Mouse (Mus musculus) layer of hippocampus, adult 9-10 months (tissue): ENCODE measurements around the gene Atg10.
"Not testable (repeated sequence)": the region's sequence is repeated elsewhere in the genome, so short reads cannot be mapped to it uniquely, and the experiment has no call there.

Experiments used
- DNase-seq: peaks from one replicate; pipeline ENCODE4 v3.0.0; 2022; ENCODE audit warnings: low spot score

Gene Atg10

DNA sequence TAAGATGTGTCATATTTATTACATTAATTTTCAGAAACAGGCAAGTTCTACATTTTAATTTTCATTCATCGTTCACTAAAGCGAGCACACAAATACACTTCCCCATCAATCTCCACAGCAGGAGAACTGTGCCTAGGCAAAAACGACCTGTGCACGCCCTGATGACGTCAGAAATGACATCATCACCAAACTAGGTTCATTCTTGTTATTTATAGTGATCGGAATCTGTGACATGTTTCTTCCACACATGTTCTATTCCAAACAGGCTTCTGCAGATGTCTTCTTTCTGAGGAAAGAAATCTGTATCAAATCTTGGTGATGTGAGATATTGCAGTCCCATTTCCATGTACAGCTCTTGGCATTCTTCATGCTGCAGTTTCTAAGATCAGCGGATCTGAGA, 287.9 kb downstream of the Atg10 start:
- no peak for DNase-seq

DNA sequence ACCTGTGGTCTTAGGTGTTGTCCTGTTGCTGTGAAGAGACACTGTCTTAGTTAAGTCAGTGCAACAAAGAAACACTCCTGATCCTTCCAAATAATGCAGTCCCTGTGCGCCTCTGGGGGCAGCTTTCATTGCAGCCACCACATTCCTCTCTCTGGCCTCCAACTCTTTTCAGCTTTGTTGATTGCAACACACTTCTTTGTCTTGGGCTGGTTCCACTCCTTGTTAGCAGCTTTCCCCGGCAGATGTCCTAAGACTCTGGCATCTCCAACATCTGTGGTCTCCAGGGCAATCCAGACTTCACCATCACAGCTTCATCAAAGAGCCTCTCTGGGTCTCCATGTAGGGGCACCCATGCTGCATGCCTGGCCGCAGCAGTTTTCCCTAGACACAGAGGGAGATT, 290.5 kb downstream of the Atg10 start:
- no peak for DNase-seq

DNA sequence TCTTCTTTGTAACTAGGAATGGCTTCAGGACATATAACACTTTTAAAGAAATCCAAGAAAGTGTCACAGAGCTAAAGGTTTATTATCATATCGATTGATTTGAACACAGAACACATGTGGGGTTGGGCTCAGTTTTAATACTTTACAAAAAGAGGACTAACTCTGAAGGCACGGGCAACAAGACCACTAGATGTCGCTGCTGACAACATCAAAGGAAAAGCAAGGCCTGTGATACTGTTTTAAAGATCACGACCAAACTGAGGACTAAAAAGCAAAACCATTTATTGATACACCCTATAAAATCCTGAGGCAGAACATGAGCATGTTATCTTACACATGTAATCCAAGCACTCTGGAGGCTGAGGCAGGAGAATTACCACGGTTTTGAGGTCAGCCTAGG, 293.9 kb downstream of the Atg10 start:
- DNase-seq, result peak; percentile 87

DNA sequence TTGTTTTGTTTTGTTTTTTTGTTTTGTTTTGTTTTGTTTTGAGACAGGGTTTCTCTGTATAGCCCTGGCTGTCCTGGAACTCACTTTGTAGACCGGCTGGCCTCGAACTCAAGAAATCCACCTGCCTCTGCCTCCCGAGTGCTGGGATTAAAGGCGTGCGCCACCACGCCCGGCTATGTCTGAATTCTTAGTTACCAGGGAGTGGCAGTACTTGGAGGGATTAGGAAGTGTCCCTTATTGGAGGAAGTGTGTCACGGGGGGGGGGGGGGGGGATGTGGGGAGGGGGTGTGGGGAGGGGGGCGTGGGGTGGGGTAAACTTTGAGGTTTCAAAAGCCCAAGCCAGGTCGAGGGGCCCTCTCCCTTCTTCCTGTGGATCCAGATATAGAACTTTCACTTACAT, 295.5 kb downstream of the Atg10 start:
- not testable (repeated sequence) for DNase-seq

DNA sequence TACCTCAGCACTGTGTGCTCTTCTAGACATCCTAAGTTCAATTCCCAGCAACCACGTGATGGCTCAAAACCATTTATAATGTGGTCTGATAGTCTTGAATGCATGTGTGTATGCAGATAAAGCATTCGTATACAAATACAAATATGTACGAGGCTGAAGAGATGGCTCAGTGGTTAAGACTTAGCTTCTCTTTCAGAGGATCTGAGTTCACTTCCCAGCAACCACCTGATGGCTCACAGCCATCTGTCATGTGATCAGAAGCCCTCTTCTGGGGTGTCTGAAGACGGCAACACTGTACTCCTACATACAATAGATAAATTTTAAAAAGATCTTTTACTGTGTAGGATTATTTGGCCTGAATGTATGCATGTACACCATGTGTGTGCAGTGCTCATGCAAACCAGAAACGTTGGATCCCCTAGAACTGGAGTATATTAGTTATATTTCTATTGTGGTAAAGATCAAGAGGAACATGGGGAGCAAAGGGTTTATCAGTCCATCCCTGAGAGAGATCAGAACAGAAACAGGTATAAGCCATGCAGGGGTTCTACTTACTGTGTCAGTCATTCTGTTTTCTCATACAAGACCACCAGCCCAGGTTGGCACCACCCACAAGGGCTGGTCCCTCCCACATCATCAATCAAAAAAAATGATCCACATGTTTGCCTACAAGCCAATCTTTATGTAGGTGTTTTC, 296.7 kb downstream of the Atg10 start:
- DNase-seq, result no peak

DNA sequence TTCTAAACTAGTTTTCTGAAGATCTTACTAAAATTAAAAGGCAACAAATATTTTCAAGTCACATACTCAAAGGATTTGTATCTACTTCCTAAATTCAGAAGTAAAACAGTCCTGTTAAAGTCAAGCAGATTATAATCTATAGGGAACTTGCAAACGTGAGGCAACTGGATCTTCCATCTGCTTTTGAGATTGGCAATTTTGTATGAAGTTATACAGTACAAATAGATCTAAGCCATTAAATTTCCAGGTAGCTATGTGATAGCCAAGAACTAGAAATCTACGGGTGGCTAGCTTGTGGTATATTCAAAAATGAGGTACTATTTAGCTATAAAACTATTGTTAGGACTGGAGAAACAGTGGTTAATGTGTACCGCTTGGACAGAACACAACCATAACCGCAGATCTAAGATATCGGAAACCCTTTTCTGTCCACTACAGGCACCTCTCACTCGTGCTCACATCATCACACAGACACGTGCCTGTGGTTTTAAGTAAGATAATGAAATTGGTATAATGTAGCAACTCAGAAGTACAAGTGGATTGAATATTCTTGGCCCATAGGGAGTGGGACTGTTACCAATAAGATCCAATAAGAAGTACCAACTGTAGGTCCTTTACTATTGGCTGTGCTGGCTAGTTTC, 297.5 kb downstream of the Atg10 start:
- no peak for DNase-seq

DNA sequence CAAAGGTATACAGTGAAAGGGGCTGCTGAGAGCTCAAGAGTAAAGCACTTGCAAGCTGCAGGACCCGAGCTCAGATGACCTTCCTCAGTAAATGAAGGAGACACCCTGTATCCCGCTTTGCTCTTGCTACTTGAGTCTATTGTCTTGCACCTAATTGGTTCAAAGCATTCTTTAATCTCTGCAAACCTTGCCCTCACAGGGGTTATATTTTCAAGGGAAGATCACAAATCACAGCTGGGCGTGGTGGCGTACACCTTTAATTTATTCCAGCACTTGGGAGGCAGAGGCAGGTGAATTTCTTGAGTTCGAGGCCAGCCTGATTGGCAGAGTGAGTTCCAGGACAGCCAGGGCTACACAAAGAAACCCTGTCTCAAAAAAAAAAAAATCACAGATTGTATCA, 298.6 kb downstream of the Atg10 start:
- no peak for DNase-seq

DNA sequence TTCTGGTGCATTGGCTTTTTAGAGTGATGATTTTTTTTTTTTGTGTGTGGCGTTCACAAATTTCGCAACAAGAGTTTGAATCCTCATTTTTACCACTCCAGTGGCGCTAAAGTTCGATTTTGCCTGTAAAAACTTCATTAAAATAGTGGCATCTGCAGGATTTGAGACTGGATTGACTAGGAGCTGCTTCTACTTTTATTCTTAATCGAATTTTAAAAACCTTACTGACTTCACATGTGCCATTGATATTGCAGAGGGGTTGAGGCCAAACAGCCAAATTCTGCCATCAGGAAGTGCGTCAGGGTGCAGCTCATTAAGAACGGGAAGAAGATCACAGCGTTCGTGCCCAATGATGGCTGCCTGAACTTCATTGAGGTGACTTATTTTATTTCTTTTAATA, 299.7 kb downstream of the Atg10 start:
- DNase-seq, result no peak

DNA sequence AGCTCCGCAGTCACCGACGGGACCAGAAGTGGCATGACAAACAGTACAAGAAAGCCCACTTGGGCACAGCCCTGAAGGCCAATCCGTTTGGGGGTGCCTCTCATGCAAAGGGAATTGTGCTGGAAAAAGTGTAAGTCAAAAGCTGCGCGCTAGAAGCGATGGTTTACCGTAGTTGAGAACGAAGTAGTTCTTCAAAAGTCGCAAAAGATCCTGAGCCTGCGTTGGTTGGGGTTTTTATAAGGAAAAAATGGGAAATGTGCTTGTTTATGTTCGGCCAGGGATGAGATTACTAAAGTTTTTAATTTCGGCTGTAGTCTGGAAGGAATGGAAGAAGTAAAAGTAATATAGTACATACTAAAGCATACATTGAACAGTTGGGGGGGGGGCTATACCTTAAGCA, 300.2 kb downstream of the Atg10 start:
- DNase-seq, result not testable (repeated sequence)

DNA sequence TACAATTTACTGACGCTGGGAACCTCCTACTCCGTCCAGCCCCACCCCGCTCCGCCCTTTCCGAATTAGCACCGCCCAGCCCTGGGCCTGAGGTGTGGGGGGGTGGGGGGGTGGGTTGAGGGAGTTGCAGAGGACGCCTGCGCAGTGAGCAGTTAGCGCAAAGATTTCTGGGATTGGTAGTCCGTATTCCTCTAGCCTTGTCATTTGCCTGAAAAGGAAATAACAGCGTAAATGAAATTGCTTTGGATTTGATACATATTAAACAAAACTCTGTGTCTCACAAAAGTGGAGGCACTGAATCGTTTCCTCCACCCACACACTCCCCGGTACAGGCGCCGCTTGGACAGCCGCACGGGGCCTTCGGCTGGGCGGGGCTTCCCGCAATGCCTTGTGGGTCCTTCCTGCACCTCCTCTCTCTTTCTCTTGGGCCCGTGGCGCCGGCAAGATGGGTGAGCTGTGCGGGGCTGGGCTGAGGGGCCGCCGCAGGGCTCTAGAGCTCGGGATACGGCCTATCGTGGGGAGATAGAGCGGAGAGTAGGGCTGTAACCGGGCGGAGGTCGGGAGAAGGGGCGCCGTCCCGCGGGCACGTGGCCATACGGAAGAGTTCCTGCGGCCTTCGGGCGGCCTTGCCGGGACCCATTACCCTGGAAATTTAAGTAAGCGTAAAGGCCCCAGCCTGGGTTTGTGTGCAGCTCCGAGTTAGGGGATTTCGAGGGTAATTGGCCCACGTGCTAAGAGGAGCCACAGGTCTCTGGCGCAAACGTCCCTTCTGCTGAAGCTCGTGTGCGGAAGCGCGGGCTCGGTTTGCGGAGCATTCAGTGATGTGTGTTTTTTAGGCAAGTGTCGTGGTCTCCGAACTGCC, 300.8 kb downstream of the Atg10 start, which contains the start of gene Rps23:
TSS of gene Rps23 (plus strand) at position 208 of the 862 bp plus-strand sequence.
- peak; percentile 89 for DNase-seq

DNA sequence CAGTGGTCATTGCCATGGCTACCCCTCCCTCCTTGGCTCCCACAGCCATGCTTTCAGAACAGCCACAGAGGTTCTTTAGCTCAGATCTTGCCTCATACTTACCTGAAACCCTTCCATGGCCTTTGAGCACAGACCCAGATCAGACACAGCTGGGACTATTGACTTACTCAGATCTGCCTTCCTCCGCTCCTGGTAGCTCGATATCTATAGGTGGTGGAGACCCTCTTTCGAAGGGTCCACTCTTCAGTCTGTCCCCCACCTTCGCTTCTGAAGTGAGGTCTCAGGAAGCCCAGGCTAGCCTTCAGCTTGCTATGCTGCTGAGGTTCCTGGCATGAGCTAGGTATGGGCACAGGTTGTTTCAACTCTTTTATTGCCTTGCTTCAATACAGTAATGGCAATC, 309.0 kb downstream of the Atg10 start:
- no peak for DNase-seq

DNA sequence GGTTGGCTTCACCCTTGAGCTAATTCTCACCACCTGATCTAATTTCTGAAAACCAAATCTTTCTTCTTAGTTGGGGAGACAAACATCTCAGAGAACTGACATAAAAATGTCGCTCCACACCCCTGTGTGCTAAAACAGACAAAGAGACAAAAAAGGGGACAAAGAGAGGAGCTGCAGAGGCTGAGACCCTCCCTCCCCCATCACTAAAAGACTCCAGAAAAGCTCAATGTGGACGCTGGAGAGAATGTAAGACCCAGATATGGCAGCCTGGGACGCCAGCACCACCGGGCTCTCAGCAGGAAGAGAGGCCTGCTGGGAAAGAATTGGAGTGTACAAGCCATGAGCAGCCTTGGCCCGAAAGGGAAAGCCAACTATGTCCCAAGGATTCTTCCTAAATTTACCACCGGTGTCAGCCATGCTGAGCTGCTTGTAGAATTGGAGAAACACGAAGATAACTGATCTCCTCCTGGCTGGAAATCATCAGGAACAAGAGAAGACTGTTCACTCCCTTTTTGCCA, 310.0 kb downstream of the Atg10 start:
- no peak for DNase-seq

DNA sequence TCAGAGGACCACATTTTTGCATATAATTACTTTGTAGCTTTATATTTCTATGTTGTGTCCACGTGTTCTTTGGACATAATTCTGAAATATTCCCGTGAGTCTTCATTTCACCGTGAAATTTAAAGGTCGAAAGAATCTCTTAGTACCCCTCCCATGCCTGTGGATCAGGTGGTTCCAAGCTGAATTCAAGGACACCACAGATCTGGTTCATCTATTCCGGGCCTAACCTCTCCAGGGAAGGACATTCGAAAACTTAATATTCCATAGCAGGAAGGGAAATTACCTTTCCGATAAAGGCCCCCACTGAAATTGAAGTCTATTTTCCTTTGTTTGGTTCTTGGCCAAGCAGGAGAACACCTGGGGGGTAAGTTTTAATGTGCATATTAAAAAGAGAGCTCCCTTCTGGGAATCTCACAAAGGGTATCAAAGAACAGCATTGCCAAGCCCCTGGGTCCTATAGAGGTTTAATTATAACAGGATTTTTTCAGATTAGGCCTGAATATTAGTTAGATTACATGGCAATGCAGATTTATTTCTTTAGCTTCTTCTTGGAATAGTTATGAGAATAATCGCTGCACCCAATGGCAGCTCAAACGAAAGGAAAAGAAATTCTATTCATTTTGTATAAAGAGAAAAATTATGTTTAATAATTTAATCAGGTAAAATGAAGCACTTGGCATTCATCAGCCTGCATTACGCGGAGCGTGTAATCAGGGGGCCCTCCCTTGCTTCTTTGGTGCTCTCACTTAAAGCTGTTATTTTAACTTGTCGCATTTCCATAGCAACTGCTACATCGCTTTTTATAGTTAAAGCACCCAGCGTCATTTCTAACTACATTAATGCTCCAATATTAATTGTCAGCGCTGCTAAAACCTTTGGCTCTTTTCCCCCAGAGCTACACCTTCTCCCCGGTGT, 310.8 kb downstream of the Atg10 start:
- no peak for DNase-seq

DNA sequence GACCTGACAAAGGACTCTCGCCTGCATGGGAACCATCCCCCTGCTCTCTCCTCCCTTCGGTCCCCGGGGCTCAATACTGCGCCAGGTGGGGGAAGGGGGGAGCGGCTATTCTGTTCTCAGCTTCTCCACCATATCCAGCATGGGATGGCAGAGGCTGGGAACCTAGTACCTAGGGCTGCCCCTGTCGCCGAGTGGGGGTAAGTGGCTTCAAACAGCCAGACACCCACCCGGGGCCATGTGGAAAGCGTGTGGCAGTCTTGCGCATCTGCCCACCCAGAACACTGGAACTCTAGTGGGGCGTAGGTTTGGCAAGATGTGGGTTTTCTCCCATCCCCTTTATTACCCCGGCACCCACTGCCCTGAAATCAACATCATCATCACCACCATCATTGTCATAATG, 316.4 kb downstream of the Atg10 start:
- DNase-seq, result no peak

DNA sequence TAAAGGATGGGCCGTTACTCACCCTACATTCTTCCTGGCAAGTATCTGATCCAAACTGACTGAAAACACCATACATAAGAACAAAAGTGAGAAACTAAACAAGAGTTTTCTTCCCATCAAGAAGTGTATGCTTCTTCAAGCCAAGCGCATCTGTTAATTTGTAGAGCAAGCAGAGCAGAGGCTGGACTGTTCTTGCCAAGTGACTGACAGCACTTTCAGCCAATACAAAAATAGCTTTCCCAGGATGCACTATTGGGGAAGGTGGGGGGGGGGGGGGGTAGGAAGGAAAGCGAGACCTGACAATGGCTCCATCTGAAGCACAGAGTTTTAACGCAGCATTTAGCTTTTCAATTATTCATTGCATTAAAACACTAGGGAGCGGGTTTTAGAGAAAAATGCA, 318.6 kb downstream of the Atg10 start, which contains the start of gene Atp6ap1l:
TSS of gene Atp6ap1l (minus strand) at position 180 of the 400 bp plus-strand sequence.
- DNase-seq, result no peak

DNA sequence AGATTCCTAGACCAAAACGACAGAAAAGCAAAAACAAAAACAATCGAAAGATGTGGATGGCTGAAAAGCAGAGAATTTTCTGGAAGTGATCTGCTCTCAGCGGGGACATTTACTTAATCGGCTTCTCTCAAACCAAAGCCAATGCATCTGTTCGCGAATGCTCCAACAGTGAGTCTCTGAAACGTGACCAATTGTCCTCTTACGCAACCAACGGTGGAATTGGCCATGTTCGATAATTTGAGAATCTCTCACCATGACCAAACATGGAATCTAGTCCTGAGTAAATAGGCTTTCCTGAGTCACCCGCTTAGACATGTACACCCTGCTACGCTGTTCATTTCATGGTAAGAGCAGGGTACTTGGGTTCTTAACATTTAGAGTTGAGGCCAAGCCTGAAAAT, 326.9 kb downstream of the Atg10 start:
- DNase-seq, result no peak

DNA sequence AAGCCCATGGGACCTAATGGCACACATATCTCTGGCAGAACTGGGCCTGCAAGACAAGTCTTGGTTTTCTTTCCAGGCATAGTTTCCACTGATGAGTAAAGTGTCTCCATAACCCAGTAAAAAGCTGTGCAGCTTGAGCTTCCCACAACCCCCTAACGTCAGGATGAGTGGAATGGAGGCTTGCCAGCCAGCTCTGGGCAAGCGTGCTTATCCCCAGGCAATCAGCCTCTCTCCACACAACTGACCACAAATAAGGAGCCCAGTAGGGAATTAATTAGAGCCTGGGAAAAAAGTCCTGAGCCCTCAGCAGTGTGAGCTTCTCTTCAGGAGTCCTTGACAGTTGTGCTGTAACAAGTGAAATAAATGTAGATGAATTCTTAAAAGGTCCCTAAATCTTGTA, 327.7 kb downstream of the Atg10 start:
- DNase-seq, result no peak

DNA sequence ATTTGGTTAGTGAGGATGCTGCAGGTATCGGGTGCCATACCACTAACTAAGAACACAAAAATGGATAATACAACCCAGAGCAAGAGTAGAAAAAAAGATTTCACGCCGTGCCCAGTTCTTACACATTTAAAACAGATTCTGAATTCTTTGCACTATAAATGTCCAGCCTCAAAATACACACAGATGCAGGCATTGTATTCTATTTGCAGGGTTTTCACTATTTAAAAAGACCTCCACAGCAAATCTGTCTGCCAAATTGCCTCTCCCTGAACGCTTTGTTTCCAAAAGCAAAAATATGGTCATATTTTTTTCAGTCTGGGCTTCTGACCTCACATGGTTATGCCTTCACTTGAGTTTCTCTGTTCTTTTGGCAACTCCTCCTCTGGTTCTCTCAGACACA, 328.9 kb downstream of the Atg10 start:
- no peak for DNase-seq

DNA sequence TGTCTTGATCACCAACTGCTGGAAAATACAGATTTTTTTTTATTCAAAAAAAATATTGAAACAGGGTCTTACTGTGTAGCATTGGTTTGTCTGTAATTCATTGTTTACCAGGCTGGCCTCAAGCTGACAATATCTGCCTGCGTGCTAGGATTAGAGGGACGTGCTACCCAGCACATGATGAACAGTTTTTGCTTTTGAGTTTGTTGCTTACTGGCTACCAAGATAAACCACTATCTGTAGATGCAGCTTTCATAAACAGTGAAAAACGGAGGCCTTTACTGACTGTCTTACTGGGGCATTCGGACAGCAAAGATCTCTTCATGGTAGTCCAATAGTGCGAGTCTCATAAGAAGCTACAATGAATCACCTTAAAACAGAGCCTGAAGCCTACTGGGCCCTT, 333.7 kb downstream of the Atg10 start:
- DNase-seq, result no peak

DNA sequence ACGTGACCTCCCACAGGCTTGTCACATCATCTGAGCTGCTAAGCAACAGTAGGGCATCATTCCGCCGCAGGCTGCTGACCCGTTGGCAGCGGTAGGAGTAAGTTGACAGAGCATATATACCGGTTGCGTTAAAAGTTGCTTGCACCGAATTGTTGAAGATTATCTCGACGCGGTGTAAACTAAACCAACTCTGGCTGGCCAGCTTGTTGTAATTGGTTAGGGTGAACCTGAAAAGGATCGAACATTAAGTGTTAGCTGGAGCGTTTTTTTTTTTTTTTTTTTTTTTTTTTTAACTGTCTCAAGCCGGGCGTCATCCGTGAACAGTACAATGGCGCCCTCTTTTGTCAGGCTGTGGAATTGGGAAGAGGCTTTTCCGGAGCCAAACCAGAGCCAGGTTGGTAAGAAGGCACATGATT, 337.2 kb downstream of the Atg10 start:
- peak; percentile 63 for DNase-seq

DNA sequence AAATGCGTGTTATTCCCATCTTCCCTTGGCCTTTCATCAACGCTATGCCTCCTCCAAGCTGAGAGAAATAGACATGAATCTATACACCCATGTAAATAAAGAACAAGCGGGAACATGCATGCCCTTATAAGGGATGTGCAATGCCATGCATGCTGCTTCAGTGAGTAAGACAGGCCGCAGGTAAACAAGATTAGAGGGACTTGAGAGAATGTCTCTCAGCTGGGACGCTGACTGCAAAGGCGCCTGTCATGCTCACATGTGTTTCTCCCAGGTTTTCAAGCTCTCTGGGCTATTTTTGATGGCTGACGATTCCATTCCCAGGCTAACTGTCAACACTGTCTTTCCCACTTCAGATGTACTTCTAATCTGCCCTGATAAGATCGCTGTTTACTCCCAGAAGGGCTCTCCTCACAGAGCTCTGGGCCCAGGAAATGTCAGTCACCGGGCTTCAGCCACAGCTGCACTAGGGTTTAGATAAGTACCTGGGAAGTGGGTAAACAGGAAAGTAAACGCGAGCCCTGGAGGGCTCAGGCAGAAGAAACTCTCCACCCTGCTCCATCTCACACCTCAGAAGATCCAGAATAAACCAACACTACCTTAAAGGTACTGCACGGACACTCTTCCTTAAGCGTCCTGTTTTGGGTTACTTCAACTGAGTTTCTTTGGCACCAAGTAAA, 337.8 kb downstream of the Atg10 start:
- DNase-seq, result no peak
